Mouse (Mus musculus) right cerebral cortex, postnatal 14 days (tissue): ENCODE measurements around the gene Eln.

Experiments
- DNase-seq: peaks from one replicate; pipeline ENCODE4 v3.0.0; 2022

Eln gene

GRCm38 (mm10) chr5:134742221-134742795 is 4.8 kb downstream of the Eln start:
- peak; percentile 17 for DNase-seq

- DNase-seq: no peak
Measured at GRCm38 (mm10) chr5:134740501-134741341, 6.4 kb downstream of the Eln start.

GRCm38 (mm10) chr5:134739951-134740350 is 7.2 kb downstream of the Eln start:
- DNase-seq: no peak

- no peak for DNase-seq
Measured at GRCm38 (mm10) chr5:134734920-134735319, 12.2 kb downstream of the Eln start.

- no peak for DNase-seq
Measured at GRCm38 (mm10) chr5:134734072-134734471, 13.1 kb downstream of the Eln start.

- DNase-seq: no peak
Measured at GRCm38 (mm10) chr5:134733241-134733640, 13.9 kb downstream of the Eln start.

GRCm38 (mm10) chr5:134729124-134729523 is 18.0 kb downstream of the Eln start:
- DNase-seq: no peak

- DNase-seq: no peak
Measured at GRCm38 (mm10) chr5:134728535-134728934, 18.6 kb downstream of the Eln start.

GRCm38 (mm10) chr5:134727001-134727639 is 20.0 kb downstream of the Eln start:
- no peak for DNase-seq

- no peak for DNase-seq
Measured at GRCm38 (mm10) chr5:134725299-134725698, 21.8 kb downstream of the Eln start.

- no peak for DNase-seq
Measured at GRCm38 (mm10) chr5:134720058-134720457, 27.1 kb downstream of the Eln start.

- no peak for DNase-seq
Measured at GRCm38 (mm10) chr5:134711076-134711475, 36.0 kb downstream of the Eln start.

GRCm38 (mm10) chr5:134709275-134709674 is 37.8 kb downstream of the Eln start:
- DNase-seq: no peak

- DNase-seq: peak; percentile 66
Measured at GRCm38 (mm10) chr5:134704157-134704556, 43.0 kb downstream of the Eln start.

- DNase-seq: no peak
Measured at GRCm38 (mm10) chr5:134695539-134695938, 51.6 kb downstream of the Eln start.

- no peak for DNase-seq
Measured at GRCm38 (mm10) chr5:134695082-134695481, 52.0 kb downstream of the Eln start.

GRCm38 (mm10) chr5:134692704-134693103 is 54.4 kb downstream of the Eln start:
- no peak for DNase-seq

- DNase-seq: peak; percentile 95
Measured at GRCm38 (mm10) chr5:134688718-134689284, 58.3 kb downstream of the Eln start.

- no peak for DNase-seq
Measured at GRCm38 (mm10) chr5:134688086-134688717, 58.9 kb downstream of the Eln start, which contains the start of gene Limk1. Gene Limk1 (minus strand): TSS chr5:134688598.

GRCm38 (mm10) chr5:134687187-134687586 is 59.9 kb downstream of the Eln start:
- no peak for DNase-seq

GRCm38 (mm10) chr5:134686541-134686940 is 60.6 kb downstream of the Eln start:
- DNase-seq: no peak

- DNase-seq: no peak
Measured at GRCm38 (mm10) chr5:134684398-134684797, 62.7 kb downstream of the Eln start.

- DNase-seq: no peak
Measured at GRCm38 (mm10) chr5:134683813-134684212, 63.3 kb downstream of the Eln start.
